Mouse (Mus musculus) embryonic facial prominence, embryonic 12.5 days (tissue): ENCODE results near the gene Raly. TPM values are rescaled to one million over a fixed set of nuclear protein-coding genes. Genes with fewer than 3 reads are reported as not detected.

Source experiments
- ATAC-seq: fragments of 200-750 bp; cut with Nextera tagmentation; 2 replicates; pipeline ENCODE4 v1.8.0; 2017; ENCODE audit not compliant: insufficient number of reproducible peaks, insufficient read depth, low FRiP score, low TSS enrichment
- H3K27ac ChIP-seq: fragments of 300-500 bp; sonication (generic); 2 replicates; pipeline ENCODE4 v1.5.1; 2016; ENCODE audit warnings: mild to moderate bottlenecking
- H3K27me3 ChIP-seq: fragments of 300-500 bp; sonication (generic); 2 replicates; pipeline ENCODE4 v1.6.1; 2016; ENCODE audit warnings: mild to moderate bottlenecking, moderate library complexity
- H3K36me3 ChIP-seq: fragments of 300-500 bp; sonication (generic); 2 replicates; pipeline ENCODE4 v1.6.1; 2016; ENCODE audit warnings: mild to moderate bottlenecking
- H3K4me1 ChIP-seq: fragments of 300-500 bp; sonication (generic); 2 replicates; pipeline ENCODE4 v1.6.1; 2016
- H3K4me2 ChIP-seq: fragments of 300-500 bp; sonication (generic); replicated peaks from 2 replicates; pipeline ENCODE4 v1.6.1; 2016; ENCODE audit warnings: mild to moderate bottlenecking, moderate library complexity
- H3K4me3 ChIP-seq: fragments of 300-500 bp; sonication (generic); 2 replicates; pipeline ENCODE4 v1.5.1; 2016; ENCODE audit warnings: mild to moderate bottlenecking
- H3K9ac ChIP-seq: fragments of 300-500 bp; sonication (generic); 2 replicates; pipeline ENCODE4 v1.6.1; 2016; ENCODE audit warnings: mild to moderate bottlenecking, moderate library complexity
- H3K9me3 ChIP-seq: fragments of 300-500 bp; sonication (generic); 2 replicates; pipeline ENCODE4 v1.6.1; 2016; ENCODE audit warnings: mild to moderate bottlenecking, moderate library complexity
- WGBS: fragments of 180-500 bp; shearing (Covaris S2); methylation state at CpG from one replicate; pipeline ENCODE4 v1.1.7; 2016; 5-methylcytosine and 5-hydroxymethylcytosine counted together
- polyA plus RNA-seq: library from polyadenylated mRNA; unstranded; fragments of >200 nt; fragmentation: Nextera tagmentation; extraction: Ambion mirVana; gene quantifications from 2 replicates; pipeline ENCODE4 v1.2.1, GENCODE M21; 2016

Gene Raly
- polyA plus RNA-seq, 1 experiment from 2014 or later: 47.6 TPM

GRCm38 (mm10) chr2:154786776-154787175 is 4.1 kb upstream of the Raly start:
- H3K27ac ChIP-seq: no peak overlapping the region
- H3K27me3 ChIP-seq: no peaks in the 10 kb centered on the region
- H3K9ac ChIP-seq: no peak overlapping the region
- H3K9me3 ChIP-seq: no peaks in the 10 kb centered on the region
- WGBS: 84% methylated on average over 11 of the region's 11 CpGs
- H3K4me2 ChIP-seq: no peak overlapping the region
- ATAC-seq: no peak
- no peak overlapping the region for H3K4me3 ChIP-seq
- no peaks in the 10 kb centered on the region for H3K36me3 ChIP-seq
- peaks cover 14% of the 10 kb centered on the region; the same call in 1 of the 2 replicates for H3K4me1 ChIP-seq

DNA sequence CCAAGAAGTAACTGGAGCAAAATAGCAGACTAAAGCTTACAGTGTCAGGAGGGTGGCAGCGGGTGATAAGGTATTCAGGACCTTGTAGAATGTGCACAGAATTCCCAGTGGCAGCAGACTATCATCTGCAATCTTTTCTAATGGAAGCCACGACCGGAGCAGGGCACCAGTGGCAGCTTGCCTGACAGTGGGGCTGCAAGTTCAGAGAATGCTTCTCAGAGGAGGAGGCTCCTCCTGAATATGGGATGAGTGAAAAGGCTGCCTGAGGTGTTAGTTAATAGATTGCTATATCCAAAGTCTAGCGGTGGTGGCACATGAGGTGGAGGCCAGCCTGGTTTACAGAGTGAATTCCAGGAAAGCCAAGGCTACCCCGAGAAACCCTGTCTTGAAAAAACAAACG is 1.5 kb upstream of the Raly start:
- H3K27me3 ChIP-seq: no peaks in the 10 kb centered on the region
- WGBS: 74% methylated on average over 6 of the region's 6 CpGs

DNA sequence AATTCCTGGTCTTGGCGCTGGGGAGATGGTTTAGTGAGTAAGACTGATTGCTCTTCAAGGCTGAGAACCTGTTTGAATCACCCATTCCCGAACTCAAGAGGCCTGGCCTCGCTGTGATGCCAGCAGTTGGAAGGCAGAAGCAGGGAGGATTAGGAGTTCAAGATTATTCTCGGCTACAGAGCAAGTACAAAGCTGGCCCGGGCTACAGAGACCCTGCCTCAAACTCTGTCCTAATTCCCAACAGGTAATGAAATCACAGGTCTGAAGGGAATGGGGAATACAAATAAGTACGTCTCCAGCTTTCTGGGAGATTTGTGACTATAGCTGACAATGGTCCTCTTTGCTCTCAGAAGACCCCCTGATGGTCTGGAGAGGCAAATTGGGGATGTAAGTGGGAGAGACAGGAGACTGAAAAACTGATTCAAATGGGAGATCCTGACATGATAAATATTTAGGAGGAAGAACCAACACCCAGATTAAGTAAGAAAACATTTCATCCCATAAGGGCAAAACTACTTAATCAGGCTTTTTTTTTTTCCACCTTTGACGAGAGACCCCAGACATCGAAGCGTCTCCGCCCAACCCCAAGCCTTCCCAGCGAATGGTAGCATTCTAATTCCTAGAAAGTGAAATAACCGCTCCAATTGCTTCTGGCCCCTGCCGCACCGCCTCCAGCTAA is 780 bp upstream of the Raly start:
- 5% methylated on average over 14 of the region's 14 CpGs for WGBS
- H3K27ac ChIP-seq: no peak overlapping the region; the same call in none of the 2 replicates
- H3K4me3 ChIP-seq: peak overlapping the region; percentile 93
- H3K9me3 ChIP-seq: no peaks in the 10 kb centered on the region
- no peak overlapping the region for H3K9ac ChIP-seq
- H3K4me1 ChIP-seq: peaks cover 31% of the 10 kb centered on the region
- H3K4me2 ChIP-seq: peak overlapping the region; percentile 62
- no peaks in the 10 kb centered on the region for H3K36me3 ChIP-seq
- no peak for ATAC-seq
- H3K27me3 ChIP-seq: no peaks in the 10 kb centered on the region

More for the DNA sequence above, 1.5 kb upstream of the Raly start:
- H3K4me1 ChIP-seq: peaks cover 29% of the 10 kb centered on the region
- H3K27ac ChIP-seq: no peak overlapping the region
- no peaks in the 10 kb centered on the region for H3K9me3 ChIP-seq
- H3K4me3 ChIP-seq: no peak overlapping the region
- H3K9ac ChIP-seq: no peak overlapping the region
- H3K4me2 ChIP-seq: no peak overlapping the region
- H3K36me3 ChIP-seq: no peaks in the 10 kb centered on the region
- ATAC-seq: no peak

DNA sequence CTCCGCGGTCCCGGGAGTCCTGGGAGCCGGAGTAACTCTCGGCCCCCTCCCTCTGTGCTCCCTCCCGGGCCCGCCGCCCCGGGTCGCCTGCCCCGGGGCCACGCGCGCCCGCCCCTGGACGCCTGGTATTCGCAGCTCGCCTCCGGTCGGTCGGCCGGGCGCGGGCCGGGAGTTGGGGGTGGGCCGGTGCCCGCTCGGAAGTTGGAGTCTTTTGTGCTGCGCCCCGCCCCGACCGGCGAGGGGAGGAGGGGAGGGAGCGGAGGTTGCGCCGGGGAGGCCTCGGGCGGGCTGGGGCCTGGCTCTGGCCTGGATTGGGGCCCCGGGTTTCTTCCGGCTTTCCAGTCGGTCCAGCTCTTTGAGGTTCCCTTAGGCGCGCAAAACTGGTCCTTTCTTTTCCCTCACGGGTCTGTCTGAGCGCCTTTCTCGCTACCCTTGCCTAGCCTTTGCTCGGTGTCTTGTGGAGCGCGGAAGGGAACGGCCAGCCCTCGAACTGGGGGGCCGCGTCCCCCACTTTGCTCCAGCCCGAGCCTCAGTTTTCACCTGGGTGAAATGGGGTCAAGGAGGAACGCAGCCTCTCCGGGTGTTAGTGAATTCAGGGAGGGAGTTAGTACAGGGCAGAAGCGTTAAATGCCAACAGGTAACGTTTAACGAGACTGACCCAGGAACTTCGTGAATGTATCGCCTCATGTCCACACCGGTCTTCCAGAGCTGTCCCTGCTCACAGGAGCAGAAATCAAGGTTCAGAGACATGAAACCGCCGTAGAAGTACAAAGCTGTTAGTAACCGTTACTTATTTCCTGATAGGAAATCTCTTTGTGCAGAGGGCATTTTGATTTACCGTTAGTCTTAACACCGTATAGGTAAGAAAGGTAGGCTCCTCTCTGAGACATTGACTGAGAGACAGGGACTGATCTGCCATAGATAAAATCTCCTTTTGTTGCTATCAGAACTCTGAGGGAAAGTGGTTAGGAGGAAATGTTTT is 1.1 kb downstream of the Raly start:
- Histone ChIP-seq H3K27ac (peak overlapping the region; percentile 97), H3K9ac (peak overlapping the region; percentile 98), H3K27me3 (no peaks in the 10 kb centered on the region), H3K4me1 (peaks cover 39% of the 10 kb centered on the region), H3K4me3 (peak overlapping the region; percentile 93), H3K36me3 (no peaks in the 10 kb centered on the region), H3K4me2 (peak overlapping the region; percentile 62), H3K9me3 (no peaks in the 10 kb centered on the region)
- 1% methylated on average over 67 of the region's 67 CpGs for whole genome bisulfite sequencing
- 0 out of 2 replicates have a peak, but pooled peaks have one; percentile 22 for ATAC-seq

GRCm38 (mm10) chr2:154803372-154803771 is 12.5 kb downstream of the Raly start:
- Histone ChIP-seq H3K4me3 (no peak overlapping the region), H3K27ac (no peak overlapping the region), H3K4me2 (no peak overlapping the region), H3K4me1 (peaks cover 15% of the 10 kb centered on the region; the same call in 1 of the 2 replicates), H3K9ac (no peak overlapping the region), H3K27me3 (no peaks in the 10 kb centered on the region), H3K9me3 (no peaks in the 10 kb centered on the region), H3K36me3 (peaks cover 3% of the 10 kb centered on the region; the same call in 1 of the 2 replicates)
- WGBS: 80% methylated on average over 1 of the region's 1 CpGs
- ATAC-seq: no peak

GRCm38 (mm10) chr2:154803845-154804244 is 12.9 kb downstream of the Raly start:
- H3K27ac ChIP-seq: no peak overlapping the region
- H3K4me3 ChIP-seq: no peak overlapping the region
- H3K36me3 ChIP-seq: peaks cover 3% of the 10 kb centered on the region; the same call in 1 of the 2 replicates
- H3K9me3 ChIP-seq: no peaks in the 10 kb centered on the region
- no peak for ATAC-seq
- WGBS: 78% methylated on average over 4 of the region's 4 CpGs
- no peaks in the 10 kb centered on the region for H3K27me3 ChIP-seq
- peaks cover 15% of the 10 kb centered on the region; the same call in 1 of the 2 replicates for H3K4me1 ChIP-seq
- H3K9ac ChIP-seq: no peak overlapping the region
- no peak overlapping the region for H3K4me2 ChIP-seq

DNA sequence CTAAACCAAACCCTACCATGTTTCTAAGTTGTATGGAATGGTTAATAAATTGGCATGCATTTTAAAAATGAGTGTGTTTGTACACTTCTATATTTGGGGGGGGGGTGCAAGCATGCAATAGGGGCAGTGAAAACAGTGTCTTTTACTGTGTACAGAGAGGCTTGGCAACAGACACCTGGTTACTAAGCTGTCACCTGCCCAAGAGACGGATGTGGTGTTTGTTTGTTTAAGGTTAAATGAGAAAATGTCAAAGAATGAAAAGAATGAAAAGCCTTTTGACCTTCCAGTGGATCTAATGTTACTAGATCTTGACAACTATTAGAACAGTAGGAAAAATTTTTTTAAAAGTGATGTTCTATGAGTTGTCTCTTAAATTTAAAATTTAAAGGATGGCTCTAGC is 16.8 kb downstream of the Raly start:
- Histone ChIP-seq H3K4me3 (no peak overlapping the region), H3K4me1 (peaks cover 31% of the 10 kb centered on the region), H3K9me3 (no peaks in the 10 kb centered on the region), H3K36me3 (no peaks in the 10 kb centered on the region), H3K27me3 (no peaks in the 10 kb centered on the region), H3K9ac (no peak overlapping the region), H3K4me2 (no peak overlapping the region), H3K27ac (no peak overlapping the region)
- ATAC-seq: no peak
- 55% methylated on average over 1 of the region's 1 CpGs for WGBS

DNA sequence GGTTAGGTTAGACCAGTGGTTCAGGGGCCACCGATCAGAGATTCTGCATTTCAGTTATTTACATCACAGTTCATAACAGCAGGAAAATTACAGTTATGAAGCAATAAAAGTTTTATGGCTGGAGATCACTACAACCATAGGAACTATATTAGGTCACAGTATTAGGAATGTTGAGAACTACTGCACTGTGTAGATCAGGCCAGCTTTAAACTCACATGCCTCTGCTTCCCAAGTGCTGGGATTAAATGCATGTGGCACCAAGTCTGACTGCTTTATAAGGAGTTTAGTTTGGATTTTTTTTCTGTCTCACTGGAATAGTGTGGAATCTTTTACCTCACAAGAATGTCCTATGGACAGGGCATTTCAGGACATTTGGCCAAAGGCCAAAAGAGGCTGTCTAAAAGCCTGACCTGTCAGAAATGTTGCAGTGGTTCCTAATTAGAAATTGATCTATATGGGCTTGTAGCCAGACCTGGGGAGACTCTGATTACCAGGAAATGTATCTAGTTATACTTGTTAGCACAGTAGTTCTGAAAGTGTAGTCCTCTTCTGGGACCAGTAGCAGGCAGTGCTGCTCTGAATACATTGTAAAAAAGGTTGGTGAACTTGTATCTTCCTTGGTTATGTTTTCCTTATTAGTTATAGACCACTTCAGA is 18.3 kb downstream of the Raly start:
- Histone ChIP-seq H3K9ac (no peak overlapping the region), H3K9me3 (no peaks in the 10 kb centered on the region), H3K4me2 (no peak overlapping the region), H3K4me3 (no peak overlapping the region), H3K4me1 (peaks cover 28% of the 10 kb centered on the region), H3K27me3 (no peaks in the 10 kb centered on the region), H3K36me3 (no peaks in the 10 kb centered on the region), H3K27ac (no peak overlapping the region)
- 92% methylated on average over 1 of the region's 1 CpGs for WGBS
- no peak for ATAC-seq

- Histone ChIP-seq H3K4me1 (peaks cover 28% of the 10 kb centered on the region), H3K27me3 (no peaks in the 10 kb centered on the region), H3K9me3 (no peaks in the 10 kb centered on the region), H3K27ac (no peak overlapping the region), H3K9ac (no peak overlapping the region), H3K4me2 (no peak overlapping the region), H3K4me3 (no peak overlapping the region), H3K36me3 (no peaks in the 10 kb centered on the region)
- 38% methylated on average over 1 of the region's 1 CpGs for WGBS
- no peak for ATAC-seq
These were observed 19.9 kb downstream of the Raly start for GRCm38 (mm10) chr2:154810821-154811220.

DNA sequence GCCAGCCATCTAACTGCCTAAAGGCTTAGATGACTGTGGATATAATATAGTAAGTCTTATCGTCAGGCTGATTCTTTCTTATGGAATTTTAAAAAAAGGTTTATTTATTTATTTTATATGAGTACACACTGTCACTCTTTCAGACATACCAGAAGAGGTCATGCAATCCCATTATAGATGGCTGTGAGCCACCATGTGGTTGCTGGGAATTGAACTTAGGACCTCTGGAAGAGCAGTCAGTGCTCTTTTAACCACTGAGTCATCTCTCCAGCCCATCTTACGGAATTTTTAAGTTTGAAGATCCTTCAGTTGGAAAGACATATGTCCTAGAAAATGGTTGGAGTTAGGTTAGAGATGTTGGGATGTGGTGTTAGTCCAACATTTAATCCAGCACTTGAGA is 22.5 kb downstream of the Raly start:
- 91% methylated on average over 2 of the region's 2 CpGs for WGBS
- no peaks in the 10 kb centered on the region for H3K9me3 ChIP-seq
- H3K4me3 ChIP-seq: no peak overlapping the region
- H3K4me2 ChIP-seq: no peak overlapping the region
- H3K27ac ChIP-seq: no peak overlapping the region
- no peaks in the 10 kb centered on the region for H3K36me3 ChIP-seq
- peaks cover 30% of the 10 kb centered on the region for H3K4me1 ChIP-seq
- H3K9ac ChIP-seq: no peak overlapping the region
- H3K27me3 ChIP-seq: no peaks in the 10 kb centered on the region
- ATAC-seq: no peak

- Histone ChIP-seq H3K4me2 (no peak overlapping the region), H3K27me3 (no peaks in the 10 kb centered on the region)
- WGBS: 27% methylated on average over 3 of the region's 3 CpGs
These were observed 26.2 kb downstream of the Raly start for GRCm38 (mm10) chr2:154817089-154817488.

More at GRCm38 (mm10) chr2:154817089-154817488, 26.2 kb downstream of the Raly start:
- ATAC-seq: no peak
- no peaks in the 10 kb centered on the region for H3K9me3 ChIP-seq
- H3K9ac ChIP-seq: no peak overlapping the region
- H3K4me3 ChIP-seq: no peak overlapping the region
- H3K4me1 ChIP-seq: peaks cover 24% of the 10 kb centered on the region
- no peak overlapping the region for H3K27ac ChIP-seq
- H3K36me3 ChIP-seq: no peaks in the 10 kb centered on the region
